Mouse (Mus musculus): ENCODE results near the gene Olfr750. TPM values are rescaled to one million over a fixed set of nuclear protein-coding genes. Genes with fewer than 3 reads are reported as not detected.
A peak's percentile ranks its signal among the peaks of the same experiment; 100 is the strongest.

Gene Olfr750
- polyA plus RNA-seq, 1 experiment from 2014 or later: not detected

- H3K36me3 ChIP-seq (replicated peaks): no peaks in the 10 kb centered on the region
- H3K27ac ChIP-seq: no peak overlapping the region
- H3K27me3 ChIP-seq: no peaks in the 10 kb centered on the region
- H3K4me2 ChIP-seq: no peak overlapping the region
- H3K9me3 ChIP-seq: no peaks in the 10 kb centered on the region
- H3K4me3 ChIP-seq (replicated peaks): no peak overlapping the region
- ATAC-seq (ENCODE audit: low FRiP score): no peak
- no peak overlapping the region for H3K9ac ChIP-seq
- WGBS: 86% methylated on average over 5 of the region's 5 CpGs
- peaks cover 8% of the 10 kb centered on the region for H3K4me1 ChIP-seq
Observed at GRCm38 (mm10) chr14:51094096-51094875, 20.1 kb upstream of the Olfr750 start.

- Histone ChIP-seq H3K4me1 (peaks cover 11% of the 10 kb centered on the region), H3K9ac (no peak overlapping the region), H3K9me3 (no peaks in the 10 kb centered on the region), H3K36me3 (replicated peaks) (no peaks in the 10 kb centered on the region), H3K27me3 (no peaks in the 10 kb centered on the region), H3K27ac (no peak overlapping the region), H3K4me3 (replicated peaks) (no peak overlapping the region), H3K4me2 (no peak overlapping the region)
- 29% methylated on average over 3 of the region's 3 CpGs for WGBS
- no peak for ATAC-seq (ENCODE audit: low FRiP score)
Observed at GRCm38 (mm10) chr14:51093496-51093895, 19.3 kb upstream of the Olfr750 start.

GRCm38 (mm10) chr14:51092073-51092620 lies 17.9 kb upstream of the Olfr750 start:
- Histone ChIP-seq H3K27ac (no peak overlapping the region), H3K4me3 (replicated peaks) (no peak overlapping the region), H3K27me3 (no peaks in the 10 kb centered on the region), H3K9me3 (no peaks in the 10 kb centered on the region), H3K4me1 (peaks cover 11% of the 10 kb centered on the region), H3K4me2 (no peak overlapping the region), H3K9ac (no peak overlapping the region), H3K36me3 (replicated peaks) (no peaks in the 10 kb centered on the region)
- no peak for ATAC-seq (ENCODE audit: low FRiP score)
- 60% methylated on average over 8 of the region's 8 CpGs for WGBS

- peak; percentile 16; the same call in 1 of the 2 replicates for ATAC-seq (ENCODE audit: low FRiP score)
- Histone ChIP-seq H3K27ac (peak within 1 kb of the TSS; percentile 81), H3K9ac (peak within 1 kb of the TSS; percentile 59), H3K36me3 (replicated peaks) (no peaks in the 10 kb centered on the region), H3K4me3 (replicated peaks) (peak within 1 kb of the TSS; percentile 69), H3K4me2 (peak within 1 kb of the TSS; percentile 72), H3K27me3 (no peaks in the 10 kb centered on the region), H3K4me1 (peaks cover 11% of the 10 kb centered on the region), H3K9me3 (no peaks in the 10 kb centered on the region)
- WGBS: 10% methylated on average over 33 of the region's 33 CpGs
Observed at GRCm38 (mm10) chr14:51090921-51091900, 17.0 kb upstream of the Olfr750 start, which contains the start of the genes Rnase4 and Ang. Gene Rnase4, plus strand, starts transcription at chr14:51091077. Gene Ang, plus strand, starts transcription at chr14:51091150.

- H3K9me3 ChIP-seq: no peaks in the 10 kb centered on the region
- H3K36me3 ChIP-seq (replicated peaks): no peaks in the 10 kb centered on the region
- H3K27me3 ChIP-seq: no peaks in the 10 kb centered on the region
- peak overlapping the region; percentile 72 for H3K4me2 ChIP-seq
- H3K4me1 ChIP-seq: peaks cover 11% of the 10 kb centered on the region
- peak; percentile 57 for ATAC-seq (ENCODE audit: low FRiP score)
- H3K9ac ChIP-seq: peak overlapping the region; percentile 59
- H3K4me3 ChIP-seq (replicated peaks): peak overlapping the region; percentile 69
- under 1% methylated on average over 27 of the region's 27 CpGs for WGBS
- H3K27ac ChIP-seq: peak overlapping the region; percentile 81
Observed at GRCm38 (mm10) chr14:51090077-51090781, 16.0 kb upstream of the Olfr750 start.

GRCm38 (mm10) chr14:51089674-51090076 lies 15.4 kb upstream of the Olfr750 start:
- peak overlapping the region; percentile 59 for H3K9ac ChIP-seq
- peaks cover 11% of the 10 kb centered on the region for H3K4me1 ChIP-seq
- peak overlapping the region; percentile 81 for H3K27ac ChIP-seq
- H3K27me3 ChIP-seq: no peaks in the 10 kb centered on the region
- peak overlapping the region; percentile 72 for H3K4me2 ChIP-seq
- whole genome bisulfite sequencing: under 1% methylated on average over 15 of the region's 15 CpGs
- H3K4me3 ChIP-seq (replicated peaks): peak overlapping the region; percentile 69
- ATAC-seq (ENCODE audit: low FRiP score): peak; percentile 8; the same call in 1 of the 2 replicates
- no peaks in the 10 kb centered on the region for H3K9me3 ChIP-seq
- no peaks in the 10 kb centered on the region for H3K36me3 ChIP-seq (replicated peaks)

GRCm38 (mm10) chr14:51088970-51089673 lies 14.9 kb upstream of the Olfr750 start:
- H3K27me3 ChIP-seq: peaks cover under 1% of the 10 kb centered on the region; the same call in 1 of the 2 replicates
- H3K27ac ChIP-seq: peak overlapping the region; percentile 78
- ATAC-seq (ENCODE audit: low FRiP score): peak; percentile 93
- H3K9me3 ChIP-seq: no peaks in the 10 kb centered on the region
- H3K36me3 ChIP-seq (replicated peaks): no peaks in the 10 kb centered on the region
- H3K4me2 ChIP-seq: peak overlapping the region; percentile 72
- peaks cover 11% of the 10 kb centered on the region for H3K4me1 ChIP-seq
- peak overlapping the region; percentile 69 for H3K4me3 ChIP-seq (replicated peaks)
- peak overlapping the region; percentile 59 for H3K9ac ChIP-seq
- under 1% methylated on average over 34 of the region's 34 CpGs for WGBS

GRCm38 (mm10) chr14:51088166-51088969 lies 14.1 kb upstream of the Olfr750 start:
- under 1% methylated on average over 23 of the region's 23 CpGs for WGBS
- Histone ChIP-seq H3K9ac (peak overlapping the region; percentile 52), H3K27ac (peak overlapping the region; percentile 78; the same call in 1 of the 2 replicates), H3K4me2 (peak overlapping the region; percentile 72), H3K4me3 (replicated peaks) (peak overlapping the region; percentile 69), H3K27me3 (peaks cover 8% of the 10 kb centered on the region), H3K36me3 (replicated peaks) (no peaks in the 10 kb centered on the region), H3K9me3 (no peaks in the 10 kb centered on the region), H3K4me1 (peaks cover 12% of the 10 kb centered on the region)
- peak; percentile 33 for ATAC-seq (ENCODE audit: low FRiP score)

- H3K4me1 ChIP-seq: peaks cover 18% of the 10 kb centered on the region
- 9% methylated on average over 9 of the region's 9 CpGs for WGBS
- peak overlapping the region; percentile 69 for H3K4me3 ChIP-seq (replicated peaks)
- 0 out of 2 replicates have a peak overlapping the region, but pooled peaks have one; percentile 33 for H3K9ac ChIP-seq
- H3K4me2 ChIP-seq: peak overlapping the region; percentile 72
- H3K9me3 ChIP-seq: no peaks in the 10 kb centered on the region
- H3K27me3 ChIP-seq: peaks cover 12% of the 10 kb centered on the region
- H3K27ac ChIP-seq: no peak overlapping the region
- ATAC-seq (ENCODE audit: low FRiP score): no peak
- H3K36me3 ChIP-seq (replicated peaks): no peaks in the 10 kb centered on the region
Observed at GRCm38 (mm10) chr14:51087762-51088161, 13.5 kb upstream of the Olfr750 start.

GRCm38 (mm10) chr14:51085911-51086310 lies 11.7 kb upstream of the Olfr750 start:
- H3K4me2 ChIP-seq: no peak overlapping the region
- peaks cover 16% of the 10 kb centered on the region for H3K27me3 ChIP-seq
- H3K27ac ChIP-seq: no peak overlapping the region
- H3K4me1 ChIP-seq: peaks cover 12% of the 10 kb centered on the region
- 84% methylated on average over 4 of the region's 4 CpGs for WGBS
- no peak overlapping the region for H3K9ac ChIP-seq
- no peak overlapping the region for H3K4me3 ChIP-seq (replicated peaks)
- no peaks in the 10 kb centered on the region for H3K9me3 ChIP-seq
- no peak for ATAC-seq (ENCODE audit: low FRiP score)
- H3K36me3 ChIP-seq (replicated peaks): no peaks in the 10 kb centered on the region

Measured in forebrain, embryonic 12.5 days (tissue).